9 mouse cellular contexts compared by ENCODE assay signal in the genomic region with DNA sequence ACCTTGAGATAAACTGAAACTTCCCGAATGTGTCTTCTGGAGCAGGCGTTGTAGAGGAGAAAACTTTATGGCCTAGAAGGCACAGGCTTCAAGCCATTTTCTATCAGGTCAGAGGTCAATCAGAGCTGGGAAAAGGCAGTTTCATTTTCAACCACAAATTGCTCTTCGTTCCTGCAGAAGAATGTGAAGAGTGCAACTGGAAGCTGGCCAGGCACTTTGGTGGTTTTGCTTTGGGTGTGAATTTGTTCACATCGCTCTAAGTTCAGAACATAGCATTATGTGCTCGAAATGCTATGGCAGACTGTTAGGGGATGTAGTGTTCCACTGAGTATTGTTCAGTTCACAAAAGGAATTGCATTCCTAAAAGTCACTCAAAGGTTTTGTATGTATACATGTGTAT.
A peak's percentile ranks its signal among the peaks of the same experiment; 100 is the strongest.
DNase-seq lines count a peak whose midpoint lies in the region; ATAC-seq and TF ChIP-seq lines count a peak whose summit lies in the region.
"Had no signal": no experiment of that assay in that cellular context is flagged by ENCODE, and none has a peak within 500 bp of the region (broad histone marks: within the 10 kb centered on the region; RNA-seq: fewer than 3 reads in every experiment).

No protein-coding gene starts in this region.

- H3K4me3 ChIP-seq in liver, postnatal 0 days (ENCODE audit: low read depth, low read length): no peak overlapping the region
- no peak overlapping the region for H3K4me3 ChIP-seq in liver, embryonic 11.5 days (ENCODE audit: low read depth, low read length)
- no peak overlapping the region for H3K4me3 ChIP-seq in left cerebral cortex, adult 2 months

- no peaks in the 10 kb centered on the region for H3K4me1 ChIP-seq in liver, postnatal 0 days (ENCODE audit: insufficient read depth)
- no peaks in the 10 kb centered on the region for H3K4me1 ChIP-seq in liver, embryonic 11.5 days (replicated peaks; ENCODE audit: control insufficient read depth, insufficient read depth, low read length)

- intact Hi-C loops in left cerebral cortex, adult 2 months (cut with DNase I): no loop called here

- no peak for TF ChIP-seq EP300 in liver, postnatal 0 days (IDR thresholded peaks at IDR 0.05; ENCODE audit: low read depth)

- H3K27ac ChIP-seq in liver, postnatal 0 days (ENCODE audit: low read depth): no peak overlapping the region
- no peak overlapping the region for H3K27ac ChIP-seq in liver, embryonic 11.5 days (ENCODE audit: low read depth, low read length)
- H3K27ac ChIP-seq in left cerebral cortex, adult 2 months: no peak overlapping the region

- H3K27me3 ChIP-seq in liver, postnatal 0 days (ENCODE audit: insufficient read depth, low read length): no peaks in the 10 kb centered on the region
- H3K27me3 ChIP-seq in liver, embryonic 11.5 days (replicated peaks; ENCODE audit: control insufficient read depth, insufficient read depth, low read length): no peaks in the 10 kb centered on the region

- H3K9me3 ChIP-seq in liver, postnatal 0 days (ENCODE audit: low read length): no peaks in the 10 kb centered on the region
- no peaks in the 10 kb centered on the region for H3K9me3 ChIP-seq in liver, embryonic 11.5 days (ENCODE audit: control insufficient read depth, low read length)
- H3K9me3 ChIP-seq: G1E had no signal

- ATAC-seq in liver, postnatal 0 days: no peak
- ATAC-seq in liver, embryonic 11.5 days (replicated peaks; ENCODE audit: low FRiP score): no peak

- no peak overlapping the region for H3K9ac ChIP-seq in liver, postnatal 0 days (replicated peaks)
- H3K9ac ChIP-seq in liver, embryonic 11.5 days (ENCODE audit: low read depth, low read length): no peak overlapping the region

- no peak for TF ChIP-seq CTCF in liver, postnatal 0 days (IDR thresholded peaks at IDR 0.05; ENCODE audit: low read depth)
- no peak for TF ChIP-seq CTCF in left cerebral cortex, adult 2 months (IDR thresholded peaks at IDR 0.05)

- 0 out of 2 replicates have a peak overlapping the region, but pooled peaks have one; percentile 6 for H3K4me2 ChIP-seq in liver, postnatal 0 days (ENCODE audit: low read depth, low read length)
- H3K4me2 ChIP-seq in liver, embryonic 11.5 days: no peak overlapping the region

- 37% methylated on average over 5 of the region's 5 CpGs for WGBS in liver, postnatal 0 days (ENCODE audit: insufficient replicate concordance)
- 56% methylated on average over 5 of the region's 5 CpGs for WGBS in liver, embryonic 11.5 days

- H3K36me3 ChIP-seq in liver, postnatal 0 days (replicated peaks; ENCODE audit: insufficient read depth, low read length): no peaks in the 10 kb centered on the region
- no peaks in the 10 kb centered on the region for H3K36me3 ChIP-seq in liver, embryonic 11.5 days (ENCODE audit: control insufficient read depth, insufficient read depth, low read length)
- H3K36me3 ChIP-seq: G1E had no signal

- no peak for DNase-seq in liver, postnatal 0 days
- DNase-seq in liver, embryonic 11.5 days (ENCODE audit: low spot score): no peak
- peak; percentile 36 for DNase-seq in gastrocnemius, adult 18-20 months (ENCODE audit: low spot score)
- peak; percentile 89 to 90 for DNase-seq in lung, adult 18-20 months
- DNase-seq in testis, postnatal 10 days (ENCODE audit: low spot score): peak; percentile 64
- no peak for DNase-seq in c-Kit-positive CD71-positive TER-119-positive erythroid progenitor cells, embryonic 14.5 days (ENCODE audit: low spot score)
- no peak for DNase-seq in cerebellum, postnatal 4 days (ENCODE audit: low spot score in 2 of 2)
- DNase-seq in left cerebral cortex, adult 2 months (ENCODE audit: extremely low spot score in 1 of 2, low spot score in 2 of 2): no peak

Comparison
In these comparisons a context has a peak if more than half of its experiments do, and no peak if none do; other contexts are left out.
1. DNase-seq: peak in gastrocnemius, adult 18-20 months (single experiment), lung, adult 18-20 months (2 of 2) and testis, postnatal 10 days (single experiment); none in liver, postnatal 0 days (single experiment), liver, embryonic 11.5 days (single experiment), c-Kit-positive CD71-positive TER-119-positive erythroid progenitor cells, embryonic 14.5 days (single experiment), cerebellum, postnatal 4 days (0 of 2) and left cerebral cortex, adult 2 months (0 of 2).